Mouse (Mus musculus) ES-E14 (cell line): Measurements from ENCODE around the gene Slc41a3. TPM values are rescaled to one million over a fixed set of nuclear protein-coding genes. Genes with fewer than 3 reads are reported as not detected.
A peak's percentile ranks its signal among the peaks of the same experiment; 100 is the strongest.

Experiments
- DNase-seq: peaks from one replicate; pipeline ENCODE4 v3.0.0-alpha.2; 2013; ENCODE audit warnings: low read depth, low spot score
- H3K27ac ChIP-seq: 2 replicates; pipeline ENCODE4 v1.5.1; 2012; ENCODE audit warnings: low read depth, mild to moderate bottlenecking, low read length, moderate library complexity, mixed read lengths; ENCODE audit not compliant: poor library complexity, insufficient read depth, severe bottlenecking
- H3K36me3 ChIP-seq: 2 replicates; pipeline ENCODE4 v1.6.1; 2012; ENCODE audit warnings: mild to moderate bottlenecking, low read length, moderate library complexity, mixed read lengths; ENCODE audit not compliant: control insufficient read depth, poor library complexity, insufficient read depth, severe bottlenecking
- H3K4me1 ChIP-seq, 2 experiments: fragments of 150-350 bp in 1 of 2; sonication (generic) in 1 of 2; 2 replicates each; pipeline ENCODE4 v1.6.1; 2012; ENCODE audit warnings: low read length in 2 of 2, mild to moderate bottlenecking in 1 of 2, mixed read lengths in 1 of 2; ENCODE audit not compliant: control insufficient read depth in 2 of 2, insufficient read depth in 2 of 2, poor library complexity in 1 of 2
- H3K4me3 ChIP-seq, 2 experiments: fragments of 150-350 bp in 1 of 2; sonication (generic) in 1 of 2; 2 replicates each; pipeline ENCODE4 v1.5.1; 2012; ENCODE audit warnings: low read length in 2 of 2, low read depth in 1 of 2, mild to moderate bottlenecking in 1 of 2, mixed read lengths in 1 of 2; ENCODE audit not compliant: insufficient read depth in 1 of 2, poor library complexity in 1 of 2, severe bottlenecking in 1 of 2
- H3K9ac ChIP-seq: 2 replicates; pipeline ENCODE4 v1.6.1; 2012; ENCODE audit warnings: low read depth, mild to moderate bottlenecking, low read length, mixed read lengths; ENCODE audit not compliant: poor library complexity, insufficient read depth, severe bottlenecking
- H3K9me3 ChIP-seq: fragments of 150-350 bp; sonication (generic); 2 replicates; pipeline ENCODE4 v1.6.1; 2012; ENCODE audit warnings: low read depth, mild to moderate bottlenecking, low read length; ENCODE audit not compliant: control insufficient read depth, insufficient read depth
- CHD2 ChIP-seq: IDR thresholded peaks from 2 replicates; pipeline ENCODE4 v1.6.1; 2014; ENCODE audit warnings: mild to moderate bottlenecking, low read depth, low read length, inconsistent platforms
- HCFC1 ChIP-seq: IDR thresholded peaks from 2 replicates; pipeline ENCODE4 v1.6.1; 2012; ENCODE audit warnings: low read length, inconsistent platforms, borderline replicate concordance; ENCODE audit not compliant: insufficient read depth
- MAFK ChIP-seq: IDR thresholded peaks from 2 replicates; pipeline ENCODE4 v1.6.1; 2014; ENCODE audit warnings: mild to moderate bottlenecking, low read depth, low read length, inconsistent platforms; ENCODE audit not compliant: insufficient read depth
- ZC3H11A ChIP-seq: IDR thresholded peaks from 2 replicates; pipeline ENCODE4 v1.6.1; 2012; ENCODE audit warnings: low read depth, mild to moderate bottlenecking, inconsistent platforms, low read length, borderline replicate concordance
- ZNF384 ChIP-seq: IDR thresholded peaks from 2 replicates; pipeline ENCODE4 v1.6.1; 2012; ENCODE audit warnings: low read depth, low read length, inconsistent platforms
- in situ Hi-C, 2 experiments: fragments of 600-800 bp; cut with MboI; formaldehyde crosslinking; loops; one replicate each; pipeline ENCODE4 v1.15.1; 2025; ENCODE audit warnings: low sequenced_read_pairs in 2 of 2, inconsistent platforms in 1 of 2; ENCODE audit not compliant: unreplicated experiment in 2 of 2
- total RNA-seq: library from RNA; depleted of rRNA; stranded (reverse); fragments of 300-350 nt; gene quantifications from 2 replicates; pipeline ENCODE4 v1.2.3, GENCODE M21; 2012; rRNA removed

Gene Slc41a3
- 3.2 and 4.0 TPM in 2 replicates for total RNA-seq

- H3K27ac ChIP-seq: no peak within 1 kb of the TSS
- TF ChIP-seq MAFK: no peak
- in situ Hi-C loops: no loop called here
- H3K36me3 ChIP-seq: no peaks in the 10 kb centered on the region
- H3K9ac ChIP-seq: peak within 1 kb of the TSS; percentile 79
- H3K9me3 ChIP-seq: no peaks in the 10 kb centered on the region
- peak within 1 kb of the TSS; percentile 78 to 88 for H3K4me3 ChIP-seq
- peak; percentile 70 for DNase-seq
- H3K4me1 ChIP-seq: no peaks in the 10 kb centered on the region; a peak in 1 of 4 replicates
These were observed at the start of gene Slc41a3 for GRCm38 (mm10) chr6:90604533-90605297. Gene Slc41a3 (plus strand): TSS chr6:90604725.

DNA sequence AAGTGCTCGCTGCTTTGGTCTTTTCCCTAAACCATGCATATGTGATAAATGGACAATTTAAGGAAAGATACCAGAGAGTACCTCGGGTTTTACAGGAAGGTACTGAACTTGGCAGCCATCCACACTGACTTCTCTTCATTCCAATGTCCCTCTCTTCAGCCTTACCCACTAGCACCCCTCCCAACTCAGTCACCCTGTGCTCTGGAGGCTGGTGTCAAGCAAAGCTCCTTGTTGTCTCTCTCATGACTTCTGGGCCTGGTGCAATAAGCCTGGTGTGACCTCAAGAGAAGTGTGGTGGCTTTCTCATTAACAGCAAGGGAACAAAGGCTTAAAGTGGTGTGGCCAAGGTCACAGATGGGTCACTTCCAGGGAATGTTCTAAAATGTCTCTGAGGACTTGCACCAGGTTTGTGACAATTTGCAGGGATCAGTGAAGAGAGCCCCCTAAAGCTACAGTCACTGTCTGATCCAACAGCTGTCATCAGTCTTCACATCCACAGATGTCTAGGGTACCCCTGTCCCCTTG lies 47.9 kb upstream of the Slc41a3 start:
- peaks cover 0 to 1% of the 10 kb centered on the region in 2 experiments; a peak in 2 of 4 replicates for H3K4me1 ChIP-seq
- H3K36me3 ChIP-seq: no peaks in the 10 kb centered on the region
- no peak for DNase-seq
- H3K27ac ChIP-seq: no peak overlapping the region
- no peak overlapping the region for H3K9ac ChIP-seq
- H3K4me3 ChIP-seq: no peak overlapping the region
- TF ChIP-seq CHD2 (no peak), ZC3H11A (no peak), ZNF384 (no peak), HCFC1 (no peak), MAFK (no peak)
- in situ Hi-C loops: loop anchor here in 1 of 2 experiments (25.0 kb wide), 1 partner anchor 894 kb away; no protein-coding TSS in a partner anchor
- H3K9me3 ChIP-seq: no peaks in the 10 kb centered on the region

GRCm38 (mm10) chr6:90557077-90557476 lies 47.4 kb upstream of the Slc41a3 start:
- DNase-seq: no peak
- Histone ChIP-seq H3K4me1 (no peaks in the 10 kb centered on the region; a peak in 1 of 4 replicates), H3K9ac (no peak overlapping the region), H3K4me3 (no peak overlapping the region), H3K27ac (no peak overlapping the region), H3K36me3 (no peaks in the 10 kb centered on the region), H3K9me3 (no peaks in the 10 kb centered on the region)
- no peak for TF ChIP-seq ZNF384
- TF ChIP-seq MAFK: no peak
- no peak for TF ChIP-seq CHD2
- TF ChIP-seq ZC3H11A: no peak
- no peak for TF ChIP-seq HCFC1
- in situ Hi-C loops: loop anchor here in 1 of 2 experiments (25.0 kb wide), 1 partner anchor 895 kb away; no protein-coding TSS in a partner anchor

- in situ Hi-C loops: loop anchor here in 1 of 2 experiments (25.0 kb wide), 1 partner anchor 896 kb away; no protein-coding TSS in a partner anchor
- Histone ChIP-seq H3K27ac (no peak overlapping the region), H3K4me3 (no peak overlapping the region), H3K9ac (no peak overlapping the region), H3K36me3 (no peaks in the 10 kb centered on the region), H3K4me1 (no peaks in the 10 kb centered on the region; a peak in 1 of 4 replicates), H3K9me3 (no peaks in the 10 kb centered on the region)
- DNase-seq: no peak
- TF ChIP-seq HCFC1 (no peak), CHD2 (no peak), ZC3H11A (no peak), MAFK (no peak), ZNF384 (no peak)
These were observed 46.5 kb upstream of the Slc41a3 start for GRCm38 (mm10) chr6:90557829-90558693.
